Mouse (Mus musculus) adrenal gland (tissue): Measurements from ENCODE around the gene Tcea3.

Experiments used
- intact Hi-C: fragments of 180-260 bp; cut with DNase I; formaldehyde crosslinking; loops from one replicate; pipeline ENCODE4 v1.15.1; 2025

Tcea3 gene

GRCm38 (mm10) chr4:136311042-136311999 is 63.8 kb downstream of the Tcea3 start:
- intact Hi-C loops, result no loop called here

GRCm38 (mm10) chr4:136312616-136313015 is 65.1 kb downstream of the Tcea3 start:
- intact Hi-C loops, result no loop called here

- intact Hi-C loops, result no loop called here
Measured at GRCm38 (mm10) chr4:136317667-136318066, 70.1 kb downstream of the Tcea3 start.

- intact Hi-C loops, result loop anchor here (5.0 kb wide), 1 partner anchor 63 kb away; no protein-coding TSS in a partner anchor
Measured at GRCm38 (mm10) chr4:136320016-136320415, 72.5 kb downstream of the Tcea3 start.

- intact Hi-C loops, result loop anchor here (5.0 kb wide), 1 partner anchor 67 kb away; no protein-coding TSS in a partner anchor
Measured at GRCm38 (mm10) chr4:136324226-136324625, 76.7 kb downstream of the Tcea3 start.
